Mouse (Mus musculus) lung, postnatal 0 days (tissue): ENCODE data around the gene Dnah5.

ENCODE experiments used
- CTCF ChIP-seq: IDR thresholded peaks from 2 replicates; pipeline ENCODE4 v1.5.1; 2016; ENCODE audit warnings: antibody characterized with exemption, mild to moderate bottlenecking
- EP300 ChIP-seq: IDR thresholded peaks from 2 replicates; pipeline ENCODE4 v1.6.1; 2016; ENCODE audit warnings: antibody characterized with exemption, mild to moderate bottlenecking, control low read depth

- no peak for TF ChIP-seq EP300
- TF ChIP-seq CTCF = no peak
These were observed 24.6 kb upstream of the Dnah5 start for GRCm38 (mm10) chr15:28178951-28179350.
